Mouse (Mus musculus): ENCODE data around the gene Cant1. TPM values are rescaled to one million over a fixed set of nuclear protein-coding genes. Genes with fewer than 3 reads are reported as not detected.

The Cant1 gene
- polyA plus RNA-seq, 1 experiment from 2014 or later: 24.9 TPM

- WGBS: 90% methylated on average over 4 of the region's 4 CpGs
- Histone ChIP-seq H3K4me2 (no peak overlapping the region), H3K9me3 (no peaks in the 10 kb centered on the region), H3K27me3 (no peaks in the 10 kb centered on the region), H3K36me3 (peaks cover 76% of the 10 kb centered on the region), H3K27ac (0 out of 2 replicates have a peak overlapping the region, but pooled peaks have one; percentile 8), H3K4me1 (replicated peaks) (peaks cover 35% of the 10 kb centered on the region), H3K9ac (0 out of 2 replicates have a peak overlapping the region, but pooled peaks have one; percentile 8), H3K4me3 (no peak overlapping the region)
- no peak for ATAC-seq (ENCODE audit: low FRiP score)
These were observed 5.8 kb downstream of the Cant1 start for GRCm38 (mm10) chr11:118413055-118413454.

GRCm38 (mm10) chr11:118412601-118413000 lies 6.3 kb downstream of the Cant1 start:
- Histone ChIP-seq H3K9me3 (no peaks in the 10 kb centered on the region), H3K4me1 (replicated peaks) (peaks cover 31% of the 10 kb centered on the region), H3K4me2 (no peak overlapping the region), H3K4me3 (no peak overlapping the region), H3K27ac (0 out of 2 replicates have a peak overlapping the region, but pooled peaks have one; percentile 8), H3K27me3 (no peaks in the 10 kb centered on the region), H3K36me3 (peaks cover 81% of the 10 kb centered on the region), H3K9ac (no peak overlapping the region)
- 100% methylated on average over 2 of the region's 2 CpGs for WGBS
- no peak for ATAC-seq (ENCODE audit: low FRiP score)

- H3K4me1 ChIP-seq (replicated peaks): peaks cover 18% of the 10 kb centered on the region
- H3K9me3 ChIP-seq: no peaks in the 10 kb centered on the region
- H3K27me3 ChIP-seq: no peaks in the 10 kb centered on the region
- no peak overlapping the region for H3K9ac ChIP-seq
- H3K36me3 ChIP-seq: peaks cover 87% of the 10 kb centered on the region
- no peak overlapping the region for H3K4me3 ChIP-seq
- ATAC-seq (ENCODE audit: low FRiP score): no peak
- no peak overlapping the region for H3K4me2 ChIP-seq
- WGBS: 93% methylated on average over 8 of the region's 8 CpGs
- no peak overlapping the region for H3K27ac ChIP-seq
These were observed 7.6 kb downstream of the Cant1 start for GRCm38 (mm10) chr11:118411271-118411670.

GRCm38 (mm10) chr11:118410479-118410878 lies 8.4 kb downstream of the Cant1 start:
- Histone ChIP-seq H3K9ac (no peak overlapping the region), H3K27me3 (no peaks in the 10 kb centered on the region), H3K4me3 (no peak overlapping the region), H3K4me2 (no peak overlapping the region), H3K9me3 (no peaks in the 10 kb centered on the region), H3K36me3 (peaks cover 87% of the 10 kb centered on the region), H3K4me1 (replicated peaks) (peaks cover 10% of the 10 kb centered on the region), H3K27ac (no peak overlapping the region)
- WGBS: 92% methylated on average over 10 of the region's 10 CpGs
- ATAC-seq (ENCODE audit: low FRiP score): no peak

- Histone ChIP-seq H3K4me3 (no peak overlapping the region), H3K9me3 (no peaks in the 10 kb centered on the region), H3K4me2 (no peak overlapping the region), H3K36me3 (peaks cover 87% of the 10 kb centered on the region), H3K4me1 (replicated peaks) (peaks cover 10% of the 10 kb centered on the region), H3K27ac (no peak overlapping the region), H3K9ac (no peak overlapping the region), H3K27me3 (no peaks in the 10 kb centered on the region)
- ATAC-seq (ENCODE audit: low FRiP score): no peak
- 91% methylated on average over 1 of the region's 1 CpGs for WGBS
These were observed 8.8 kb downstream of the Cant1 start for GRCm38 (mm10) chr11:118410073-118410444.

GRCm38 (mm10) chr11:118409106-118410072 lies 9.5 kb downstream of the Cant1 start:
- ATAC-seq (ENCODE audit: low FRiP score): no peak
- no peak overlapping the region for H3K9ac ChIP-seq
- no peak overlapping the region for H3K4me3 ChIP-seq
- no peaks in the 10 kb centered on the region for H3K27me3 ChIP-seq
- H3K4me1 ChIP-seq (replicated peaks): peaks cover 10% of the 10 kb centered on the region
- WGBS: 90% methylated on average over 12 of the region's 12 CpGs
- H3K27ac ChIP-seq: no peak overlapping the region
- peaks cover 80% of the 10 kb centered on the region for H3K36me3 ChIP-seq
- H3K4me2 ChIP-seq: no peak overlapping the region
- no peaks in the 10 kb centered on the region for H3K9me3 ChIP-seq

- Histone ChIP-seq H3K36me3 (peaks cover 70% of the 10 kb centered on the region), H3K27ac (no peak overlapping the region), H3K4me2 (no peak overlapping the region), H3K27me3 (no peaks in the 10 kb centered on the region), H3K9ac (0 out of 2 replicates have a peak overlapping the region, but pooled peaks have one; percentile 24), H3K4me1 (replicated peaks) (peaks cover 4% of the 10 kb centered on the region), H3K9me3 (no peaks in the 10 kb centered on the region), H3K4me3 (no peak overlapping the region)
- ATAC-seq (ENCODE audit: low FRiP score): no peak
- 86% methylated on average over 18 of the region's 18 CpGs for WGBS
These were observed 10.7 kb downstream of the Cant1 start for GRCm38 (mm10) chr11:118408051-118408740.

GRCm38 (mm10) chr11:118407318-118407910 lies 11.5 kb downstream of the Cant1 start:
- H3K4me1 ChIP-seq (replicated peaks): no peaks in the 10 kb centered on the region
- no peaks in the 10 kb centered on the region for H3K27me3 ChIP-seq
- no peak for ATAC-seq (ENCODE audit: low FRiP score)
- H3K4me2 ChIP-seq: no peak overlapping the region
- H3K27ac ChIP-seq: no peak overlapping the region
- no peak overlapping the region for H3K4me3 ChIP-seq
- H3K9ac ChIP-seq: no peak overlapping the region
- H3K36me3 ChIP-seq: peaks cover 69% of the 10 kb centered on the region
- no peaks in the 10 kb centered on the region for H3K9me3 ChIP-seq
- 88% methylated on average over 23 of the region's 23 CpGs for WGBS

- Histone ChIP-seq H3K27me3 (no peaks in the 10 kb centered on the region), H3K36me3 (peaks cover 63% of the 10 kb centered on the region), H3K4me3 (no peak overlapping the region), H3K4me1 (replicated peaks) (0 out of 2 replicates have a peak, but pooled peaks cover 3% of the 10 kb centered on the region), H3K27ac (no peak overlapping the region), H3K4me2 (no peak overlapping the region), H3K9me3 (no peaks in the 10 kb centered on the region), H3K9ac (no peak overlapping the region)
- no peak for ATAC-seq (ENCODE audit: low FRiP score)
- WGBS: 88% methylated on average over 5 of the region's 5 CpGs
These were observed 12.4 kb downstream of the Cant1 start for GRCm38 (mm10) chr11:118406521-118406920.

- WGBS: 97% methylated on average over 8 of the region's 8 CpGs
- H3K36me3 ChIP-seq: peaks cover 51% of the 10 kb centered on the region
- H3K9me3 ChIP-seq: no peaks in the 10 kb centered on the region
- H3K27ac ChIP-seq: no peak overlapping the region
- no peaks in the 10 kb centered on the region for H3K27me3 ChIP-seq
- no peak overlapping the region for H3K4me2 ChIP-seq
- peaks cover 12% of the 10 kb centered on the region for H3K4me1 ChIP-seq (replicated peaks)
- ATAC-seq (ENCODE audit: low FRiP score): no peak
- no peak overlapping the region for H3K9ac ChIP-seq
- H3K4me3 ChIP-seq: no peak overlapping the region
These were observed 13.6 kb downstream of the Cant1 start for GRCm38 (mm10) chr11:118405311-118405710.

GRCm38 (mm10) chr11:118403951-118404899 lies 14.7 kb downstream of the Cant1 start:
- Histone ChIP-seq H3K27ac (no peak overlapping the region), H3K9ac (no peak overlapping the region), H3K4me3 (no peak overlapping the region), H3K36me3 (peaks cover 40% of the 10 kb centered on the region), H3K4me1 (replicated peaks) (peaks cover 14% of the 10 kb centered on the region), H3K9me3 (no peaks in the 10 kb centered on the region), H3K27me3 (no peaks in the 10 kb centered on the region), H3K4me2 (no peak overlapping the region)
- ATAC-seq (ENCODE audit: low FRiP score): no peak
- 70% methylated on average over 6 of the region's 6 CpGs for WGBS

Measured in hindbrain, embryonic 13.5 days (tissue).